Mouse (Mus musculus) liver, adult 2 months (tissue): ENCODE data around the gene Ppm1h. TPM values are rescaled to one million over a fixed set of nuclear protein-coding genes. Genes with fewer than 3 reads are reported as not detected.

Experiments
- DNase-seq: peaks from one replicate; pipeline ENCODE4 v3.0.0-alpha.2; 2011; ENCODE audit warnings: low read depth, low spot score; ENCODE audit errors: extremely low read depth
- H3K27ac ChIP-seq: fragments of 200-500 bp; replicated peaks from 2 replicates; pipeline ENCODE4 v1.5.1; 2012; ENCODE audit warnings: low read depth, mild to moderate bottlenecking, control low read depth, inconsistent platforms, low read length; ENCODE audit not compliant: insufficient read depth
- H3K27me3 ChIP-seq: fragments of 200-500 bp; 2 replicates; pipeline ENCODE4 v1.6.1; 2012; ENCODE audit warnings: mild to moderate bottlenecking, moderate library complexity, low read length, inconsistent platforms; ENCODE audit not compliant: control insufficient read depth, insufficient read depth
- H3K36me3 ChIP-seq: fragments of 200-500 bp; 2 replicates; pipeline ENCODE4 v1.6.1; 2012; ENCODE audit warnings: low read length, inconsistent platforms; ENCODE audit not compliant: control insufficient read depth, insufficient read depth
- H3K4me1 ChIP-seq: fragments of 200-500 bp; 2 replicates; pipeline ENCODE4 v1.6.1; 2011; ENCODE audit warnings: low read length; ENCODE audit not compliant: control insufficient read depth, insufficient read depth
- H3K4me3 ChIP-seq: fragments of 200-500 bp; 2 replicates; pipeline ENCODE4 v1.5.1; 2011; ENCODE audit warnings: low read depth, mild to moderate bottlenecking, control low read depth, low read length, moderate library complexity; ENCODE audit not compliant: insufficient read depth
- H3K79me2 ChIP-seq: fragments of 200-500 bp; 2 replicates; pipeline ENCODE4 v1.6.1; 2012; ENCODE audit warnings: inconsistent platforms, mild to moderate bottlenecking, low read length, moderate library complexity; ENCODE audit not compliant: control insufficient read depth, insufficient read depth
- H3K9ac ChIP-seq: fragments of 200-500 bp; 2 replicates; pipeline ENCODE4 v1.6.1; 2012; ENCODE audit warnings: low read depth, mild to moderate bottlenecking, control low read depth, inconsistent platforms, low read length
- CTCF ChIP-seq: fragments of 200-500 bp; IDR thresholded peaks from 2 replicates; pipeline ENCODE4 v1.5.1; 2011; ENCODE audit warnings: low read depth, low read length, control low read depth
- POLR2A ChIP-seq: fragments of 200-500 bp; IDR thresholded peaks from 2 replicates; pipeline ENCODE4 v1.6.1; 2011; ENCODE audit warnings: low read length, control low read depth; ENCODE audit not compliant: insufficient read depth; ENCODE audit errors: extremely low read depth
- WGBS: fragments of 180-500 bp; shearing (Covaris S2); methylation state at CpG from one replicate; pipeline ENCODE4 v1.1.7; 2018; 5-methylcytosine and 5-hydroxymethylcytosine counted together
- polyA plus RNA-seq: library from polyadenylated mRNA; depleted of rRNA; stranded (reverse); fragments of >200 nt; gene quantifications from 2 replicates; pipeline ENCODE4 v1.2.3, GENCODE M21; 2012
- total RNA-seq: library from RNA; depleted of rRNA; stranded (reverse); fragments of >200 nt; gene quantifications from 2 replicates; pipeline ENCODE4 v1.2.3, GENCODE M21; 2014

Gene Ppm1h
- total and polyA plus RNA-seq, 2 experiments = 1.5 to 3.7 TPM

DNA sequence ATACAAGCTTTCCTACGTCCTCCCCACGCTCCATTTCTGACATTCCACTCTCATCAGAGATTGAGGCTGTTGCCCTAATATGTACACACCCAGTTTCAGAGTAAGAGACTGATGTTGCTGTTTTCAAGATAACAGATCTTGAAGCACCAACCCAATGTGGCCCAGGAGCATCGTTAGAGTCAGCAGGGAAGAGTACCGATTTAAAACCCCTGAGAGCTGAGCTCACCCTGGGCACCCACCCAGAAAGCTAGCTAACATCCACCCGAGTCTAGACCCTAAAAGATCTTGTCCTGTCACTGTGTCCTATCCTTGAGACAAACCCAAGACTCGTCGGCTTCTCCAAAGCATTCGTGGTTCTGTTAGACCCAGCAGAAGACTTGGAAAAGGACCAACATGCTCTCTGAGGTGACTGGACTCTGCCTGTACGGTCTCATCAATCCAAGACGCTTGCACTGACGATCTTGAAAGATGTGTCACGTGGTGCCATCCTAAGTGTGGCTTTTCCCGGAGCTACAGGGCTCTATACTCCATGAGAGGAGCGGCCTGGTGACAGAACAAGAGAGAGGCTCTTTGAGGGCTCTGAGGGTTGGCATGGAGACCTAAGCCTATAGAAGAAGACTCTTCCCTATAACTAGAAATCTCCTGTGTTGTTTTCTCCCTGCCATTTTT, 212.3 kb downstream of the Ppm1h start:
- WGBS = 89% methylated on average over 14 of the region's 14 CpGs
- H3K27ac ChIP-seq = no peak overlapping the region
- no peak for DNase-seq
- no peak overlapping the region for H3K9ac ChIP-seq
- no peak overlapping the region for H3K4me3 ChIP-seq
- H3K36me3 ChIP-seq = no peaks in the 10 kb centered on the region
- H3K27me3 ChIP-seq = no peaks in the 10 kb centered on the region
- H3K4me1 ChIP-seq = 0 out of 2 replicates have a peak, but pooled peaks cover 2% of the 10 kb centered on the region
- H3K79me2 ChIP-seq = no peaks in the 10 kb centered on the region
- no peak for TF ChIP-seq POLR2A
- no peak for TF ChIP-seq CTCF

DNA sequence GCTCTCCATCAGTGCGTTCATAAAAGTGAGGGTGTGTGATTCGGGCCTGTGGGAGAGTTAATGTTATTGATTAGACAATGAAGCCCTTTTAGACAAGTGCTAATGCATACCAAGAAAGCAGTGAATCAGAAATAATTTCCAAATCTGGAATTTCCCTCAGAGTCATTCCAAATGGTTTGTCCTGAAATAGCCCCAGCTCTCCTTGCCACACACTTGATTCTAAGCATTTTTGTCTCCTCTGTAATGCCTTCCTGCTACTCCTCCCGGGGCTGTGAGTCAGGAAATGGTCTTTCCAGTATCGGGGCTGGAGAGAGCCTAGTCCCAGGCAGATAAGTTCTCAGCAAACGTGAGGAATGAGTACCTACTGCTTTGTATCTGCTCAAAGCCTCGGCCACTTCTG, 212.9 kb downstream of the Ppm1h start:
- no peaks in the 10 kb centered on the region for H3K79me2 ChIP-seq
- 78% methylated on average over 6 of the region's 6 CpGs for WGBS
- no peak overlapping the region for H3K4me3 ChIP-seq
- TF ChIP-seq POLR2A (no peak), CTCF (no peak)
- DNase-seq = peak; percentile 2
- no peaks in the 10 kb centered on the region for H3K4me1 ChIP-seq
- no peaks in the 10 kb centered on the region for H3K27me3 ChIP-seq
- no peak overlapping the region for H3K9ac ChIP-seq
- H3K36me3 ChIP-seq = no peaks in the 10 kb centered on the region
- no peak overlapping the region for H3K27ac ChIP-seq

GRCm38 (mm10) chr10:122894555-122895069, 216.1 kb downstream of the Ppm1h start:
- no peak overlapping the region for H3K27ac ChIP-seq

GRCm38 (mm10) chr10:122895121-122895770, 216.7 kb downstream of the Ppm1h start:
- H3K27ac ChIP-seq = no peak overlapping the region
- 83% methylated on average over 12 of the region's 12 CpGs for WGBS
- DNase-seq = no peak

More at GRCm38 (mm10) chr10:122894555-122895069, 216.1 kb downstream of the Ppm1h start:
- H3K36me3 ChIP-seq = no peaks in the 10 kb centered on the region
- H3K9ac ChIP-seq = no peak overlapping the region
- DNase-seq = no peak
- H3K4me3 ChIP-seq = no peak overlapping the region
- WGBS = 62% methylated on average over 12 of the region's 12 CpGs
- TF ChIP-seq POLR2A (no peak), CTCF (no peak)
- no peaks in the 10 kb centered on the region for H3K79me2 ChIP-seq
- H3K27me3 ChIP-seq = no peaks in the 10 kb centered on the region
- H3K4me1 ChIP-seq = no peaks in the 10 kb centered on the region

GRCm38 (mm10) chr10:122899971-122900370, 221.4 kb downstream of the Ppm1h start:
- Histone ChIP-seq H3K27ac (no peak overlapping the region), H3K79me2 (no peaks in the 10 kb centered on the region), H3K4me1 (no peaks in the 10 kb centered on the region; the same call in 1 of the 2 replicates), H3K9ac (no peak overlapping the region), H3K27me3 (no peaks in the 10 kb centered on the region), H3K36me3 (no peaks in the 10 kb centered on the region), H3K4me3 (no peak overlapping the region)
- no peak for DNase-seq
- TF ChIP-seq CTCF = no peak
- no peak for TF ChIP-seq POLR2A
- WGBS = 69% methylated on average over 7 of the region's 7 CpGs

More at GRCm38 (mm10) chr10:122895121-122895770, 216.7 kb downstream of the Ppm1h start:
- Histone ChIP-seq H3K9ac (no peak overlapping the region), H3K79me2 (no peaks in the 10 kb centered on the region), H3K4me3 (no peak overlapping the region), H3K4me1 (no peaks in the 10 kb centered on the region; the same call in 1 of the 2 replicates), H3K36me3 (no peaks in the 10 kb centered on the region), H3K27me3 (no peaks in the 10 kb centered on the region)
- peak; percentile 14; the same call in 1 of the 2 replicates for TF ChIP-seq CTCF
- no peak for TF ChIP-seq POLR2A
